Mouse (Mus musculus): ENCODE results near the gene C2cd4c. TPM values are rescaled to one million over a fixed set of nuclear protein-coding genes. Genes with fewer than 3 reads are reported as not detected.

Gene C2cd4c
- polyA plus RNA-seq, 1 experiment from 2014 or later: 0.11 TPM

DNA sequence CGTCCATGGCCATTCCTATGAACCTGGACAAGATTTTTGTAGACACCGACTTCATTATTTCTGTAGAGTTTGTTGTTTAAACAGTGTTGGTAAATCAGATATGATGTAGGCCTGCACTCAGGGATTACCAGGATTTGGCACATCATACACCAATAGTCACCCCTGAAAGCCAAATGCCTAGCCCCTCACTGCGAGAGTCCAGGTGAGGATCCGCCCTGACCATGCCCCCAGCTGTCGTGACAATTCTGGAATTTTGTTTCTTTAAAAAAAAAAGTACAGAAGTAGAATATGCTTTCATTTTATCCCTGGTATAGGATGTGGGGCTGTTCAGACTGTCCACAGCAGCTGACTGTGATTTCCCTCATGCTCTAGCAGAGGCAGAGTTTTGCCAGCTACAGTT lies 43.9 kb downstream of the C2cd4c start:
- no peaks in the 10 kb centered on the region for H3K4me1 ChIP-seq
- DNase-seq (ENCODE audit: low spot score): no peak
- H3K4me3 ChIP-seq: no peak overlapping the region
- H3K27me3 ChIP-seq (ENCODE audit: low read depth, poor library complexity, severe bottlenecking): no peaks in the 10 kb centered on the region
- peaks cover 6% of the 10 kb centered on the region; the same call in 1 of the 2 replicates for H3K9me3 ChIP-seq (replicated peaks)
- WGBS: 92% methylated on average over 5 of the region's 5 CpGs
- no peaks in the 10 kb centered on the region for H3K36me3 ChIP-seq
- no peak overlapping the region for H3K27ac ChIP-seq (replicated peaks)

DNA sequence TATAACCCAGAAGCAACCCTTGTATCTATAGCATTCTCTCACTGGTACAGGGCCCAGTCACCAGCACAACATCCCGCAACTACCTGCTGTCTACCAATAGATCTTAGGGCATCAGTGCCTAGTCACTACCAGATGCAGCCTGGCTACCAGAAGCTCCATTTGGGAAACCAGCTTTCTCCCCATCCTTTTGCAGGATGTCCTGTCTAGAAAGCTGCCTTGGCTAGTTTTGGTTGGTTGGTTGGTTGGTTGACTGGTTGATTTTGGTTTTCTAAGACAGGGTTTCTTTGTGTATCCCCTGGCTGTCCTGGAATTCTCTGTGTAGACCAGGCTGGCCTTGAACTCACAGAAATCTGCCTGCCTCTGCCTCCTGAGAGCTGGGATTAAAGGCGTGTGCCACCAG lies 54.1 kb downstream of the C2cd4c start:
- H3K4me3 ChIP-seq: no peak overlapping the region
- DNase-seq (ENCODE audit: low spot score): no peak
- no peak overlapping the region for H3K27ac ChIP-seq (replicated peaks)
- WGBS: 88% methylated on average over 2 of the region's 2 CpGs
- 0 out of 2 replicates have a peak, but pooled peaks cover 5% of the 10 kb centered on the region for H3K36me3 ChIP-seq
- H3K4me1 ChIP-seq: peaks cover 8% of the 10 kb centered on the region
- H3K27me3 ChIP-seq (ENCODE audit: low read depth, poor library complexity, severe bottlenecking): no peaks in the 10 kb centered on the region
- H3K9me3 ChIP-seq (replicated peaks): peaks cover 19% of the 10 kb centered on the region; the same call in 1 of the 2 replicates

DNA sequence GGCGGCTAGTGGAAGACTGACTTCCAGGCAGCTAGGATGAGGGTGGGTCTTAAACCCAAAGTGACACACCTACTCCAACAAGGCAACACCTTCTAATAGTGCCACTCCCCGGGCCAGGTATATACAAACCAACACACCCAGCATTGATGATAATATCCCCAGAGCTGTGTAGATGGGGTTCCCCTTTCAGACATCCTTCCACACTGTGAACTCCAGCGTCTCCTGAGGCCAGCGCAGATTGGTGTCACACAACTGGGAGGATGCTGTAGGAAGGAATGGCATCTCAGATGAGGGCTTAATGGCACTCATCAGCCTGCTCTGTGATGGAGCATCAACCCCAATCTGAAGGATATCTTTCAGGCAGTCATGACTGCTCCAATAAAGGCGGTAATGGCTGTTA lies 56.3 kb downstream of the C2cd4c start:
- H3K9me3 ChIP-seq (replicated peaks): no peaks in the 10 kb centered on the region
- H3K36me3 ChIP-seq: 0 out of 2 replicates have a peak, but pooled peaks cover under 1% of the 10 kb centered on the region
- peaks cover 28% of the 10 kb centered on the region for H3K4me1 ChIP-seq
- DNase-seq (ENCODE audit: low spot score): no peak
- WGBS: 90% methylated on average over 5 of the region's 5 CpGs
- H3K4me3 ChIP-seq: no peak overlapping the region
- H3K27ac ChIP-seq (replicated peaks): no peak overlapping the region
- H3K27me3 ChIP-seq (ENCODE audit: low read depth, poor library complexity, severe bottlenecking): no peaks in the 10 kb centered on the region

DNA sequence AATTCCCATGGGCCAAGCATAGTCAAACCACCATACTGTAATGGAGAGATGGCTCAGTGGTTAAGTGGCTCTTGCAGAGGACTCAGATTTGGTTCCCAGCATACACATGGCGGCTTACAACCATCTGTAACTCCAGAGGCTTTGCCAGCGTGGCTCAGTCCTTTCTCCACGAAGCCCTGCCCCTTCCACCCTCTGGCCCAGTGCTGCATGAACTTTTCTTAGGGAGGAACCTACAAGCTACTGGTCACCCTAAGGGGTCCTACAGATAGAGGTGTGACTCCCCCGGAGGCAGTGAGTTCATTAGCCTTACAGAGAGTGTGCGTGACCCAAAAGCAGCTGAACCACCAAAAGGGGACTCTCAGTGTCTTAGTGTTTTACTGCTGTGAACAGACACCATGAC lies 56.9 kb downstream of the C2cd4c start:
- H3K27me3 ChIP-seq (ENCODE audit: low read depth, poor library complexity, severe bottlenecking): no peaks in the 10 kb centered on the region
- no peak overlapping the region for H3K4me3 ChIP-seq
- H3K4me1 ChIP-seq: peaks cover 33% of the 10 kb centered on the region
- no peaks in the 10 kb centered on the region for H3K9me3 ChIP-seq (replicated peaks)
- H3K27ac ChIP-seq (replicated peaks): no peak overlapping the region
- peaks cover 3% of the 10 kb centered on the region; the same call in 1 of the 2 replicates for H3K36me3 ChIP-seq
- WGBS: 91% methylated on average over 5 of the region's 5 CpGs
- DNase-seq (ENCODE audit: low spot score): no peak

Other genes with a start within 250 kb of the C2cd4c start
- not detected in 2 replicates for gene Vmn2r83, start 145.3 kb downstream of the C2cd4c start, polyA plus RNA-seq (2016; fragmentation: Nextera tagmentation; extraction: Ambion mirVana)
- gene Plpp2, start 80.2 kb downstream of the C2cd4c start, polyA plus RNA-seq (2016; fragmentation: Nextera tagmentation; extraction: Ambion mirVana): 19.8 and 23.6 TPM in 2 replicates
- gene Mier2, start 58.8 kb downstream of the C2cd4c start, polyA plus RNA-seq (2016; fragmentation: Nextera tagmentation; extraction: Ambion mirVana): 69.9 and 72.8 TPM in 2 replicates
- not detected in 2 replicates for gene Theg, start 26.7 kb downstream of the C2cd4c start, polyA plus RNA-seq (2016; fragmentation: Nextera tagmentation; extraction: Ambion mirVana)
- 18.5 and 20.1 TPM in 2 replicates for gene Shc2, start 23.9 kb upstream of the C2cd4c start, polyA plus RNA-seq (2016; fragmentation: Nextera tagmentation; extraction: Ambion mirVana)
- gene Odf3l2, start 31.7 kb upstream of the C2cd4c start, polyA plus RNA-seq (2016; fragmentation: Nextera tagmentation; extraction: Ambion mirVana): not detected in 2 replicates
- 0.89 and 1.1 TPM in 2 replicates for gene Madcam1, start 50.5 kb upstream of the C2cd4c start, polyA plus RNA-seq (2016; fragmentation: Nextera tagmentation; extraction: Ambion mirVana)
- gene Tpgs1, start 55.3 kb upstream of the C2cd4c start, polyA plus RNA-seq (2016; fragmentation: Nextera tagmentation; extraction: Ambion mirVana): 68.3 and 74.9 TPM in 2 replicates
- gene Cdc34, start 68.2 kb upstream of the C2cd4c start, polyA plus RNA-seq (2016; fragmentation: Nextera tagmentation; extraction: Ambion mirVana): 223 and 270 TPM in 2 replicates
- gene Gzmm, start 75.0 kb upstream of the C2cd4c start, polyA plus RNA-seq (2016; fragmentation: Nextera tagmentation; extraction: Ambion mirVana): 0.98 and 1.0 TPM in 2 replicates
- 607 and 655 TPM in 2 replicates for gene Bsg, start 90.5 kb upstream of the C2cd4c start, polyA plus RNA-seq (2016; fragmentation: Nextera tagmentation; extraction: Ambion mirVana)
- gene Hcn2, start 102.6 kb upstream of the C2cd4c start, polyA plus RNA-seq (2016; fragmentation: Nextera tagmentation; extraction: Ambion mirVana): 0.05 TPM in 2 replicates
- 48.6 and 51.7 TPM in 2 replicates for gene Polrmt, start 132.6 kb upstream of the C2cd4c start, polyA plus RNA-seq (2016; fragmentation: Nextera tagmentation; extraction: Ambion mirVana)
- gene Fgf22, start 141.1 kb upstream of the C2cd4c start, polyA plus RNA-seq (2016; fragmentation: Nextera tagmentation; extraction: Ambion mirVana): 0.27 and 0.42 TPM in 2 replicates
- gene Rnf126, start 152.9 kb upstream of the C2cd4c start, polyA plus RNA-seq (2016; fragmentation: Nextera tagmentation; extraction: Ambion mirVana): 109 and 118 TPM in 2 replicates
- 1.1 and 1.8 TPM in 2 replicates for gene Fstl3, start 163.2 kb upstream of the C2cd4c start, polyA plus RNA-seq (2016; fragmentation: Nextera tagmentation; extraction: Ambion mirVana)
- gene Prss57, start 176.9 kb upstream of the C2cd4c start, polyA plus RNA-seq (2016; fragmentation: Nextera tagmentation; extraction: Ambion mirVana): 0.05 TPM in 1 of 2 replicates, not detected in the other
- 130 and 153 TPM in 2 replicates for gene Palm, start 179.5 kb upstream of the C2cd4c start, polyA plus RNA-seq (2016; fragmentation: Nextera tagmentation; extraction: Ambion mirVana)
- 0.46 and 0.67 TPM in 2 replicates for gene Misp, start 207.0 kb upstream of the C2cd4c start, polyA plus RNA-seq (2016; fragmentation: Nextera tagmentation; extraction: Ambion mirVana)
- 296 and 334 TPM in 2 replicates for gene Ptbp1, start 240.4 kb upstream of the C2cd4c start, polyA plus RNA-seq (2016; fragmentation: Nextera tagmentation; extraction: Ambion mirVana)